Mouse (Mus musculus) MEL (cell line): ENCODE measurements around the gene Xpo4. TPM values are rescaled to one million over a fixed set of nuclear protein-coding genes. Genes with fewer than 3 reads are reported as not detected.
A peak's percentile ranks its signal among the peaks of the same experiment; 100 is the strongest.

ENCODE experiments used
- DNase-seq: peaks from one replicate; pipeline ENCODE4 v3.0.0; 2011; ENCODE audit warnings: low read depth, low spot score
- H3K27ac ChIP-seq: 2 replicates; pipeline ENCODE4 v1.5.1; 2012; ENCODE audit warnings: low read depth, mild to moderate bottlenecking, control low read depth, low read length, moderate library complexity; ENCODE audit not compliant: control insufficient read depth
- H3K27me3 ChIP-seq, 2 experiments: fragments of 150-350 bp in 1 of 2; sonication (generic) in 1 of 2; 2 replicates each; pipeline ENCODE4 v1.6.1; 2012; ENCODE audit warnings: low read length in 2 of 2, mild to moderate bottlenecking in 2 of 2, improper control_type of control experiment in 1 of 2, moderate library complexity in 1 of 2; ENCODE audit not compliant: insufficient read depth in 2 of 2, control insufficient read depth in 1 of 2
- H3K36me3 ChIP-seq, 2 experiments: 2 replicates each; pipeline ENCODE4 v1.6.1; 2012 to 2014; ENCODE audit warnings: low read length in 2 of 2, improper control_type of control experiment in 1 of 2, inconsistent platforms in 1 of 2, mild to moderate bottlenecking in 1 of 2; ENCODE audit not compliant: insufficient read depth in 2 of 2, control insufficient read depth in 1 of 2
- H3K4me1 ChIP-seq, 2 experiments: fragments of 150-350 bp in 1 of 2; sonication (generic) in 1 of 2; 2 replicates each; pipeline ENCODE4 v1.6.1; 2012; ENCODE audit warnings: low read length in 2 of 2, improper control_type of control experiment in 1 of 2, mild to moderate bottlenecking in 1 of 2; ENCODE audit not compliant: insufficient read depth in 2 of 2, control insufficient read depth in 1 of 2
- H3K4me3 ChIP-seq, 2 experiments: fragments of 150-350 bp in 1 of 2; sonication (generic) in 1 of 2; 2 replicates each; pipeline ENCODE4 v1.5.1; 2012; ENCODE audit warnings: low read depth in 2 of 2, low read length in 2 of 2, mild to moderate bottlenecking in 2 of 2, moderate library complexity in 2 of 2, control low read depth in 1 of 2, improper control_type of control experiment in 1 of 2; ENCODE audit not compliant: control insufficient read depth in 1 of 2, insufficient read depth in 1 of 2
- H3K79me2 ChIP-seq: 2 replicates; pipeline ENCODE4 v1.6.1; 2012; ENCODE audit warnings: mild to moderate bottlenecking, low read length, moderate library complexity; ENCODE audit not compliant: control insufficient read depth, poor library complexity, insufficient read depth
- H3K9ac ChIP-seq: 2 replicates; pipeline ENCODE4 v1.6.1; 2012; ENCODE audit warnings: low read depth, mild to moderate bottlenecking, control low read depth, low read length, moderate library complexity; ENCODE audit not compliant: control insufficient read depth, poor library complexity, severe bottlenecking
- H3K9me3 ChIP-seq: fragments of 150-350 bp; sonication (generic); replicated peaks from 2 replicates; pipeline ENCODE4 v1.6.1; 2012; ENCODE audit warnings: mild to moderate bottlenecking, low read length, improper control_type of control experiment, moderate library complexity; ENCODE audit not compliant: insufficient read depth
- BHLHE40 ChIP-seq: IDR thresholded peaks from 2 replicates; pipeline ENCODE4 v1.6.1; 2012; ENCODE audit warnings: low read depth, mild to moderate bottlenecking, inconsistent platforms, low read length, improper control_type of control experiment, borderline replicate concordance
- CHD1 ChIP-seq: IDR thresholded peaks from 2 replicates; pipeline ENCODE4 v1.6.1; 2012; ENCODE audit warnings: low read depth, mild to moderate bottlenecking, inconsistent platforms, low read length, improper control_type of control experiment
- CHD2 ChIP-seq: IDR thresholded peaks from 2 replicates; pipeline ENCODE4 v1.6.1; 2011; ENCODE audit warnings: low read length, improper control_type of control experiment
- CTCF ChIP-seq, 3 experiments: IDR thresholded peaks in 2 of 3; conservative IDR thresholded peaks in 1 of 3; 2 replicates each; pipeline ENCODE4 v1.5.1; 2011 to 2012; ENCODE audit warnings: low read length in 3 of 3, low read depth in 2 of 3, mild to moderate bottlenecking in 2 of 3, improper control_type of control experiment in 1 of 3, inconsistent platforms in 1 of 3, mixed read lengths in 1 of 3, moderate library complexity in 1 of 3; ENCODE audit not compliant: control insufficient read depth in 1 of 3, insufficient read depth in 1 of 3, poor library complexity in 1 of 3, severe bottlenecking in 1 of 3
- E2F4 ChIP-seq: IDR thresholded peaks from 2 replicates; pipeline ENCODE4 v1.6.1; 2011; ENCODE audit warnings: low read depth, low read length, improper control_type of control experiment, borderline replicate concordance
- ELF1 ChIP-seq: IDR thresholded peaks from 2 replicates; pipeline ENCODE4 v1.6.1; 2014; ENCODE audit warnings: low read depth, mild to moderate bottlenecking, inconsistent platforms, low read length, improper control_type of control experiment, moderate library complexity
- EP300 ChIP-seq, 2 experiments: IDR thresholded peaks; 2 replicates each; pipeline ENCODE4 v1.6.1; 2011; ENCODE audit warnings: improper control_type of control experiment in 2 of 2, low read length in 2 of 2, low read depth in 1 of 2, mild to moderate bottlenecking in 1 of 2
- ETS1 ChIP-seq: IDR thresholded peaks from 2 replicates; pipeline ENCODE4 v1.6.1; 2012; ENCODE audit warnings: low read depth, mild to moderate bottlenecking, inconsistent platforms, low read length, improper control_type of control experiment, moderate library complexity
- GABPA ChIP-seq: IDR thresholded peaks from 2 replicates; pipeline ENCODE4 v1.6.1; 2012; ENCODE audit warnings: low read depth, mild to moderate bottlenecking, inconsistent platforms, low read length, improper control_type of control experiment, moderate library complexity
- GATA1 ChIP-seq: IDR thresholded peaks from 2 replicates; pipeline ENCODE4 v1.6.1; 2011; ENCODE audit warnings: low read depth, low read length, improper control_type of control experiment
- HCFC1 ChIP-seq: IDR thresholded peaks from 2 replicates; pipeline ENCODE4 v1.6.1; 2012; ENCODE audit warnings: low read depth, mild to moderate bottlenecking, inconsistent platforms, low read length, improper control_type of control experiment, moderate library complexity
- JUND ChIP-seq: IDR thresholded peaks from 2 replicates; pipeline ENCODE4 v1.6.1; 2011; ENCODE audit warnings: low read depth, mild to moderate bottlenecking, improper control_type of control experiment, low read length
- KAT2A ChIP-seq: conservative IDR thresholded peaks from 2 replicates; pipeline ENCODE4 v1.6.1; 2012; ENCODE audit warnings: low read depth, low read length, improper control_type of control experiment, inconsistent platforms
- MAFK ChIP-seq: IDR thresholded peaks from 2 replicates; pipeline ENCODE4 v1.6.1; 2011; ENCODE audit warnings: low read depth, mild to moderate bottlenecking, low read length, improper control_type of control experiment, borderline replicate concordance
- MAX ChIP-seq: IDR thresholded peaks from 2 replicates; pipeline ENCODE4 v1.6.1; 2011; ENCODE audit warnings: low read length, improper control_type of control experiment
- MAZ ChIP-seq: IDR thresholded peaks from 2 replicates; pipeline ENCODE4 v1.6.1; 2012; ENCODE audit warnings: low read depth, mild to moderate bottlenecking, inconsistent platforms, low read length, improper control_type of control experiment
- MXI1 ChIP-seq: IDR thresholded peaks from 2 replicates; pipeline ENCODE4 v1.6.1; 2011; ENCODE audit warnings: mild to moderate bottlenecking, low read depth, low read length, improper control_type of control experiment
- MYB ChIP-seq: IDR thresholded peaks from 2 replicates; pipeline ENCODE4 v1.6.1; 2011; ENCODE audit warnings: mild to moderate bottlenecking, low read depth, low read length, improper control_type of control experiment
- MYC ChIP-seq: IDR thresholded peaks from 2 replicates; pipeline ENCODE4 v1.6.1; 2011; ENCODE audit warnings: low read depth, mild to moderate bottlenecking, low read length, improper control_type of control experiment, moderate library complexity
- NELFE ChIP-seq: IDR thresholded peaks from 2 replicates; pipeline ENCODE4 v1.6.1; 2011; ENCODE audit warnings: low read depth, low read length, improper control_type of control experiment
- NRF1 ChIP-seq: IDR thresholded peaks from 2 replicates; pipeline ENCODE4 v1.6.1; 2014; ENCODE audit warnings: low read depth, mild to moderate bottlenecking, inconsistent platforms, low read length, improper control_type of control experiment, moderate library complexity; ENCODE audit not compliant: poor library complexity, insufficient read depth, severe bottlenecking
- POLR2A ChIP-seq, 2 experiments: IDR thresholded peaks; 2 replicates each; pipeline ENCODE4 v1.6.1; 2011 to 2012; ENCODE audit warnings: low read length in 2 of 2, mild to moderate bottlenecking in 2 of 2, control low read depth in 1 of 2, improper control_type of control experiment in 1 of 2, low read depth in 1 of 2, moderate library complexity in 1 of 2; ENCODE audit not compliant: control insufficient read depth in 1 of 2, insufficient read depth in 1 of 2, poor library complexity in 1 of 2
- POLR2AphosphoS2 ChIP-seq: IDR thresholded peaks from 2 replicates; pipeline ENCODE4 v1.6.1; 2011; ENCODE audit warnings: low read length, improper control_type of control experiment
- POLR2AphosphoS5 ChIP-seq: IDR thresholded peaks from 2 replicates; pipeline ENCODE4 v1.6.1; 2012; ENCODE audit warnings: low read depth, borderline replicate concordance, mild to moderate bottlenecking, inconsistent platforms, low read length, moderate library complexity, mixed read lengths
- RAD21 ChIP-seq: IDR thresholded peaks from 2 replicates; pipeline ENCODE4 v1.6.1; 2011; ENCODE audit warnings: mild to moderate bottlenecking, low read depth, low read length, improper control_type of control experiment
- SIN3A ChIP-seq: IDR thresholded peaks from 2 replicates; pipeline ENCODE4 v1.6.1; 2012; ENCODE audit warnings: low read length, improper control_type of control experiment, inconsistent platforms
- SMC3 ChIP-seq: IDR thresholded peaks from 2 replicates; pipeline ENCODE4 v1.6.1; 2011; ENCODE audit warnings: low read depth, low read length, improper control_type of control experiment
- TAL1 ChIP-seq: IDR thresholded peaks from 2 replicates; pipeline ENCODE4 v1.6.1; 2012; ENCODE audit warnings: mild to moderate bottlenecking, inconsistent platforms, low read length, moderate library complexity, mixed read lengths
- TBP ChIP-seq: IDR thresholded peaks from 2 replicates; pipeline ENCODE4 v1.8.0; 2011; ENCODE audit warnings: low read depth, low read length, improper control_type of control experiment
- TCF12 ChIP-seq: IDR thresholded peaks from 2 replicates; pipeline ENCODE4 v1.6.1; 2014; ENCODE audit warnings: low read depth, mild to moderate bottlenecking, inconsistent platforms, low read length, improper control_type of control experiment, moderate library complexity
- UBTF ChIP-seq: IDR thresholded peaks from 2 replicates; pipeline ENCODE4 v1.6.1; 2012; ENCODE audit warnings: low read depth, mild to moderate bottlenecking, inconsistent platforms, low read length, improper control_type of control experiment, moderate library complexity, borderline replicate concordance; ENCODE audit not compliant: insufficient read depth
- USF1 ChIP-seq: IDR thresholded peaks from 2 replicates; pipeline ENCODE4 v1.6.1; 2014; ENCODE audit warnings: low read depth, mild to moderate bottlenecking, inconsistent platforms, low read length, improper control_type of control experiment, moderate library complexity
- USF2 ChIP-seq, 2 experiments: IDR thresholded peaks; 2 replicates each; pipeline ENCODE4 v1.6.1; 2011 to 2012; ENCODE audit warnings: improper control_type of control experiment in 2 of 2, low read length in 2 of 2, borderline replicate concordance in 1 of 2, inconsistent platforms in 1 of 2, low read depth in 1 of 2, mild to moderate bottlenecking in 1 of 2; ENCODE audit not compliant: insufficient read depth in 1 of 2
- ZC3H11A ChIP-seq: IDR thresholded peaks from 2 replicates; pipeline ENCODE4 v1.6.1; 2012; ENCODE audit warnings: low read depth, mild to moderate bottlenecking, inconsistent platforms, low read length, improper control_type of control experiment
- ZKSCAN1 ChIP-seq: IDR thresholded peaks from 2 replicates; pipeline ENCODE4 v1.6.1; 2012; ENCODE audit warnings: low read depth, mild to moderate bottlenecking, inconsistent platforms, low read length, improper control_type of control experiment, moderate library complexity
- ZMIZ1 ChIP-seq: IDR thresholded peaks from 2 replicates; pipeline ENCODE4 v1.6.1; 2012; ENCODE audit warnings: low read depth, mild to moderate bottlenecking, inconsistent platforms, low read length, improper control_type of control experiment, moderate library complexity
- ZNF384 ChIP-seq: IDR thresholded peaks from 2 replicates; pipeline ENCODE4 v1.6.1; 2012; ENCODE audit warnings: low read depth, mild to moderate bottlenecking, inconsistent platforms, low read length, improper control_type of control experiment
- polyA plus RNA-seq, 2 experiments: library from polyadenylated mRNA; stranded (reverse) in 1 of 2; unstranded in 1 of 2; fragments of >175 nt in 1 of 2; fragments of >200 nt in 1 of 2; gene quantifications; 2 replicates each; pipeline versions ENCODE4 v1.2.1 to v1.2.4; 2012; ENCODE audit warnings: low replicate concordance in 2 of 2, low read depth in 1 of 2; ENCODE audit not compliant: insufficient read length in 2 of 2, insufficient read depth in 1 of 2, missing spikeins in 1 of 2
- total RNA-seq: library from RNA; depleted of rRNA; stranded (reverse); fragments of 300-350 nt; gene quantifications from 2 replicates; pipeline ENCODE4 v1.2.3, GENCODE M21; 2012

The Xpo4 gene
- total and polyA plus RNA-seq, 3 experiments, result 32.3 to 46.5 TPM; not detected in 1

GRCm38 (mm10) chr14:57543420-57544039 is 121.7 kb downstream of the Xpo4 start:
- H3K79me2 ChIP-seq, result no peaks in the 10 kb centered on the region
- peak overlapping the region; percentile 49 for H3K9ac ChIP-seq
- peak overlapping the region; percentile 40 for H3K4me3 ChIP-seq
- H3K27ac ChIP-seq, result peak overlapping the region; percentile 78
- DNase-seq, result peak; percentile 78
- H3K27me3 ChIP-seq, result no peaks in the 10 kb centered on the region
- H3K4me1 ChIP-seq, result peaks cover 0 to 24% of the 10 kb centered on the region in 2 experiments; a peak in 2 of 4 replicates
- no peaks in the 10 kb centered on the region for H3K9me3 ChIP-seq
- peaks cover 0 to 13% of the 10 kb centered on the region in 2 experiments; a peak in 2 of 4 replicates for H3K36me3 ChIP-seq
- peak in 2 of 3 experiments; percentile 4 to 7; a peak in 1 of 6 replicates for TF ChIP-seq CTCF (IDR thresholded peaks at IDR 0.05 in 2 of 3, conservative IDR thresholded peaks at IDR 0.05 in 1 of 3; ENCODE audit: control insufficient read depth in 1 of 3, insufficient read depth in 1 of 3, low read depth in 2 of 3, low read length in 3 of 3, poor library complexity in 1 of 3, severe bottlenecking in 1 of 3)
- TF ChIP-seq JUND, result no peak
- TF ChIP-seq RAD21, result peak; percentile 5; the same call in 1 of the 2 replicates
- TF ChIP-seq NELFE, result no peak
- TF ChIP-seq POLR2AphosphoS2, result no peak
- TF ChIP-seq MAFK, result no peak
- TF ChIP-seq TBP, result no peak
- TF ChIP-seq GABPA, result no peak
- TF ChIP-seq ZKSCAN1, result no peak
- no peak for TF ChIP-seq SIN3A
- peak; percentile 66 for TF ChIP-seq MAX
- no peak for TF ChIP-seq MAZ
- TF ChIP-seq MXI1, result no peak
- TF ChIP-seq NRF1, result no peak
- no peak for TF ChIP-seq KAT2A
- peak; percentile 52 to 66 for TF ChIP-seq EP300 (IDR thresholded peaks at IDR 0.05; ENCODE audit: low read depth in 1 of 2, low read length in 2 of 2)
- no peak for TF ChIP-seq ZMIZ1
- no peak for TF ChIP-seq HCFC1
- TF ChIP-seq BHLHE40, result peak; percentile 22; the same call in 1 of the 2 replicates
- no peak for TF ChIP-seq SMC3
- peak; percentile 28; the same call in 1 of the 2 replicates for TF ChIP-seq ETS1
- no peak for TF ChIP-seq E2F4
- TF ChIP-seq MYB, result no peak
- no peak for TF ChIP-seq POLR2AphosphoS5
- peak in 1 of 2 experiments; percentile 44; a peak in 1 of 4 replicates for TF ChIP-seq POLR2A (IDR thresholded peaks at IDR 0.05; ENCODE audit: control insufficient read depth in 1 of 2, insufficient read depth in 1 of 2, low read depth in 1 of 2, low read length in 2 of 2, poor library complexity in 1 of 2)
- no peak for TF ChIP-seq CHD2
- no peak for TF ChIP-seq USF2 (IDR thresholded peaks at IDR 0.05; ENCODE audit: borderline replicate concordance in 1 of 2, insufficient read depth in 1 of 2, low read depth in 1 of 2, low read length in 2 of 2)
- TF ChIP-seq ELF1, result no peak
- TF ChIP-seq GATA1, result peak; percentile 52; the same call in 1 of the 2 replicates
- no peak for TF ChIP-seq ZC3H11A
- TF ChIP-seq USF1, result no peak
- TF ChIP-seq MYC, result peak; percentile 69; the same call in 1 of the 2 replicates
- TF ChIP-seq CHD1, result no peak
- TF ChIP-seq ZNF384, result peak; percentile 46
- 0 out of 2 replicates have a peak, but pooled peaks have one; percentile 44 for TF ChIP-seq TCF12
- TF ChIP-seq TAL1, result no peak
- no peak for TF ChIP-seq UBTF
